Mouse (Mus musculus) MEL (cell line): ENCODE measurements around the gene Zswim9.

Experiments used
- GATA1 ChIP-seq: IDR thresholded peaks from 2 replicates; pipeline ENCODE4 v1.6.1; 2011; ENCODE audit warnings: low read depth, low read length, improper control_type of control experiment
- MAX ChIP-seq: IDR thresholded peaks from 2 replicates; pipeline ENCODE4 v1.6.1; 2011; ENCODE audit warnings: low read length, improper control_type of control experiment

DNA sequence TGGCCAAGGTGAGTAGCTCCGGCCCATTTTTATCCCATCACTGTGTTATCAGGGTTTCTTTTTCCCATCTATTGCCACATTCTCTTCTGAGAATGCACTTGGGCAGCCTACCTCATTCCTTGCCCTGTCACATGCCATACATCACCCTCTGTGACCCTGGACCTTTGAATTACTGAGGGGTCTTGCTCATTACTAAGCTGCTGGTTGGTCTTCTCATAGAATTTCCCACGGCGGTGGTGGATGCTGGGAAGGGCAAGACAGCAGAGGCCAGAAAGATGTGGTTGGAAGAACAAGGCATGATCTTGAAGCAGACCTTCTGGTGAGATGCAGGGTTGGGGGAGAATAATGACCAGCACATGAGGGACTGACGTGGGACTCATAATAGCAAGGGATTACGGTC lies 20.3 kb upstream of the Zswim9 start:
- TF ChIP-seq GATA1 = no peak
- TF ChIP-seq MAX = no peak
